Mouse (Mus musculus): ENCODE measurements around the gene Jarid2.

The Jarid2 gene

DNA sequence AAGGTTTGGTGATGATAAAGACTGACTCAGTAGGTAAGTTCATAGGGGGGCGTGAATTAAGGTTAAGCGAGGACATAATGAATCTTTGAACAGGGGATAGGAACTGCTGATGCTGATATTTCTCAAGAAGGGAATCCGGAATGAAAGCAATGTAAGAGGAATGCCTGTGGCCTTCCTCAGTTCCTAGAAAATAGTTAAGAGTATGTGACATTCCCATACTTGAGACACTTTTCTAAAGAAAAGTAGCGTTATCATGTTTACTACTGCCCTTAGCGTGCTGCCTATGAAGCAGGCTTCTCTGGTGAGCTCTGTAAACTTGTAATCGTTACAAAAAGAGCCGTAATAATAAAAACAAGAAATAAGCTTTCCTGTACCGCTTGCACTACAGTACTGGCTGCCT lies 227.8 kb downstream of the Jarid2 start:
- DNase-seq (ENCODE audit: low read depth, low spot score), result no peak

DNA sequence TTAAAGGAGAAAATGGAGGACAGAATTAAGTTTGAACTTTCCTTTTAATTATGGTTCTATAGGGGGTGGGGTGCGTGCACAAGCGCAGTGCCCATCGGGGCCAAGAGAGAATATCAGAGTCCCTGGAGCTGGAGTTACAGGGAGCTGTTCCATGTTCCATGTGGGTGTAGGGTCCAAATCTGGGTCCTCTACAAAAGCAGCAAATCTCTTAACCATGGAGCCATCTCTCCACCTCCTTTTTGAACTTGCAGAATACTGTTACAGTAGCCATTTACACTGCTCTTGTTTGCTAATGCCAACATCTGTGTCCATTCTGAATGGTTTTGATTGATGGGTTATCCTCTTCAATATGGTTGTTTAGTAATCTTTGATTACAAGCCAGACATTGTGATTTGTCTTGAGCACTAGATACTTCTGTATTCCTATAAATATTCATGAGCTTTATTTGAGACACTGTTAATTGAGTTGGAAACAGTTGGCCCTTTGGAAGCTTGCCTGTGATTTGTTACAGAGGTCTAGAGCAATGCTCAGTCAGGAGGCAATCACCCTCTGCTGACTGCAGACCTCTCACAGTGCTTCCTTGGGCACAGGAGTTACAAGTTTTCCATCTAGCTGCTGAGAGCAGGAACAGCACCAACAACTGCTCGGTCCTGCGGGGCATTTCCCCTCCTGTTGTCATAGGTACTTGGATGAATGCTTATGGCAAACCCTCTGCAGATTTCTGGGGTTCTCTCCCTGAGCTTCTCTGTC lies 231.4 kb downstream of the Jarid2 start:
- no peak for DNase-seq (ENCODE audit: low read depth, low spot score)

Data from retina, adult 2 months (tissue).